Mouse (Mus musculus): Measurements from ENCODE around the gene Ranbp10.

The Ranbp10 gene

GRCm38 (mm10) chr8:105788927-105789326, 38.2 kb downstream of the Ranbp10 start:
- no peak for ATAC-seq (ENCODE audit: low TSS enrichment)

- no peak for ATAC-seq (ENCODE audit: low TSS enrichment)
Observed at GRCm38 (mm10) chr8:105788241-105788640, 38.9 kb downstream of the Ranbp10 start.

- no peak for ATAC-seq (ENCODE audit: low TSS enrichment)
Observed at GRCm38 (mm10) chr8:105780298-105780697, 46.9 kb downstream of the Ranbp10 start.

GRCm38 (mm10) chr8:105777833-105778232, 49.3 kb downstream of the Ranbp10 start:
- ATAC-seq (ENCODE audit: low TSS enrichment) = no peak

- ATAC-seq (ENCODE audit: low TSS enrichment) = peak; percentile 87
Observed at GRCm38 (mm10) chr8:105774498-105774897, 52.7 kb downstream of the Ranbp10 start.

- no peak for ATAC-seq (ENCODE audit: low TSS enrichment)
Observed at GRCm38 (mm10) chr8:105773441-105773861, 53.7 kb downstream of the Ranbp10 start.

- ATAC-seq (ENCODE audit: low TSS enrichment) = no peak
Observed at GRCm38 (mm10) chr8:105771398-105772175, 55.6 kb downstream of the Ranbp10 start.

- ATAC-seq (ENCODE audit: low TSS enrichment) = no peak
Observed at GRCm38 (mm10) chr8:105770609-105771008, 56.5 kb downstream of the Ranbp10 start.

GRCm38 (mm10) chr8:105768485-105769257, 58.5 kb downstream of the Ranbp10 start:
- ATAC-seq (ENCODE audit: low TSS enrichment) = no peak

- peak; percentile 99 for ATAC-seq (ENCODE audit: low TSS enrichment)
Observed at GRCm38 (mm10) chr8:105758277-105759108, 68.7 kb downstream of the Ranbp10 start, which contains the start of gene Gfod2. TSS of gene Gfod2 (minus strand) at chr8:105758664.

- no peak; the same call in 1 of the 2 replicates for ATAC-seq (ENCODE audit: low TSS enrichment)
Observed at GRCm38 (mm10) chr8:105757796-105758276, 69.3 kb downstream of the Ranbp10 start.

- no peak for ATAC-seq (ENCODE audit: low TSS enrichment)
Observed at GRCm38 (mm10) chr8:105754688-105755087, 72.5 kb downstream of the Ranbp10 start.

GRCm38 (mm10) chr8:105753916-105754315, 73.2 kb downstream of the Ranbp10 start:
- ATAC-seq (ENCODE audit: low TSS enrichment) = no peak

- no peak for ATAC-seq (ENCODE audit: low TSS enrichment)
Observed at GRCm38 (mm10) chr8:105750606-105751005, 76.5 kb downstream of the Ranbp10 start.

GRCm38 (mm10) chr8:105743301-105743700, 83.8 kb downstream of the Ranbp10 start:
- ATAC-seq (ENCODE audit: low TSS enrichment) = no peak

- no peak for ATAC-seq (ENCODE audit: low TSS enrichment)
Observed at GRCm38 (mm10) chr8:105739216-105739615, 87.9 kb downstream of the Ranbp10 start.

GRCm38 (mm10) chr8:105732186-105732585, 95.0 kb downstream of the Ranbp10 start:
- no peak for ATAC-seq (ENCODE audit: low TSS enrichment)

GRCm38 (mm10) chr8:105727397-105728124, 99.6 kb downstream of the Ranbp10 start:
- no peak for ATAC-seq (ENCODE audit: low TSS enrichment)

GRCm38 (mm10) chr8:105725726-105726125, 101.4 kb downstream of the Ranbp10 start:
- no peak for ATAC-seq (ENCODE audit: low TSS enrichment)

GRCm38 (mm10) chr8:105722861-105723260, 104.3 kb downstream of the Ranbp10 start:
- ATAC-seq (ENCODE audit: low TSS enrichment) = no peak

- no peak for ATAC-seq (ENCODE audit: low TSS enrichment)
Observed at GRCm38 (mm10) chr8:105719637-105720036, 107.5 kb downstream of the Ranbp10 start.

Measured in frontal cortex, adult (tissue).